Mouse (Mus musculus) cerebellum, adult 9-10 months (tissue): ENCODE results near the gene 4930568D16Rik.

Source experiments
- DNase-seq: peaks from one replicate; pipeline ENCODE4 v3.0.0; 2022

The 4930568D16Rik gene

DNA sequence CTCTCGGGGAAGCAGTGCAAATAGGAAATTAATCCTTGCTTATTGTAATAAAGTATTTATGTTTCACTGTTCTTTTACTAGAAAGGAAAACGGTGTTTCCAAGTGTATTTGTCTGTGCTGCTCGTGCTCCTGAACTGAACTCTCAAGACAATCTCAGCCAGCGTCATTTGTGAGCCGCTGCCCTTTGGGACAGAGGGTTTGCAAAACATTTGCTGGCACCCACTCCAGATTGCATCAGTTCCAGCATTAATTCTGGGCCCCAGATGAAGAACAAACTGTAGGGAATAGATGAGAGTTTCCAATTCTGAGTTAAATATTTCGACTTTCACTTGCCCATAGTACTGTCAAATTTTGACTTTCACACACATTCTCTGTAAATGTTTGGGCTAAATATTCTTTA is 28.8 kb downstream of the 4930568D16Rik start:
- DNase-seq: no peak

GRCm38 (mm10) chr2:35338036-35338435 is 29.5 kb downstream of the 4930568D16Rik start:
- no peak for DNase-seq

GRCm38 (mm10) chr2:35337419-35337818 is 30.1 kb downstream of the 4930568D16Rik start:
- no peak for DNase-seq

DNA sequence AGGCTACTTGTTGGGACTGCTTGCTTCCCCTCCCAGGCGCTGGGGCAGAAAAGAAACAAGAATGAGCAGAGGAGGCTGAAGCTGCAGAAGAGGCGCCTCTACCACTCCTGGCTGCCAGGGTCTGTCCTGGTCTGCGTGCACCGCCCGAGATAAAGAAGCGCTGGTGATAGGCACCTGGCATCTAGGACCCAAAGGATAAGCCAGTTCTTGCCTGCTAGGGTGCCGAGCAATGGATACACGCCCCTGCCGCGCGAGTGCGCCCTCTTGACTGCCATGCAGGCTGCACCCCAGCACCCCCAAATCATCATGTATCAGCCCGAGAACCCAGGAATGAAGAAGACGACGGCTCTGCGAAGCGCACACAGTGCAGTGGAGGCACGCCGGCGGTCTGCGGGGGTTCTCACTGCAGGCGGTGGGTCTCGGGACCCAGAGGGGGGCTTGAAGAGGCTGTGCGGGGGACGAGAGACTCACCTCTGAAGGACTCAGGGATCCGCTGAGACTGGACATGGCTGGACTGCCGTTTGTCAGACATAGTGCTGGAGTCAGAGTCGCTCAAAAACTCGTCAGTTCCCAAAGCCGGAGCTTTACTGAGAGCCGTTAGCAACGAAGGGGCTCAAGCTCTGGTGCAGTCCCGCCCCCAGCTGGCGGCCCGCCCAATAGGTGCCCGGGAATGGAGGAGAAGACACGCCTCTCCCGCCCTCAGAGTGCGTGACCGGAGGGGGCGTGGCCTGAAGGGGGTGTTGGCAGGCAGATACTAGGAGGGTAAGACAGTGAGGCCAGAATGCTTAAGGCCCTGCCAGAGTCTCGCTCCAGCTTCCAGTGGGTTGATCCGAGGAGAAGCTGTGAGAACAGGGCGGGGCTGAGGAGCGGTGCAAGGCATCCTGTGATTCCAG is 30.9 kb downstream of the 4930568D16Rik start, which contains the start of gene Stom:
Gene Stom (minus strand): TSS at position 589 of the 893 bp plus-strand sequence.
- peak; percentile 99 for DNase-seq

- DNase-seq: peak; percentile 29
These were observed 31.9 kb downstream of the 4930568D16Rik start for GRCm38 (mm10) chr2:35335620-35336019.

DNA sequence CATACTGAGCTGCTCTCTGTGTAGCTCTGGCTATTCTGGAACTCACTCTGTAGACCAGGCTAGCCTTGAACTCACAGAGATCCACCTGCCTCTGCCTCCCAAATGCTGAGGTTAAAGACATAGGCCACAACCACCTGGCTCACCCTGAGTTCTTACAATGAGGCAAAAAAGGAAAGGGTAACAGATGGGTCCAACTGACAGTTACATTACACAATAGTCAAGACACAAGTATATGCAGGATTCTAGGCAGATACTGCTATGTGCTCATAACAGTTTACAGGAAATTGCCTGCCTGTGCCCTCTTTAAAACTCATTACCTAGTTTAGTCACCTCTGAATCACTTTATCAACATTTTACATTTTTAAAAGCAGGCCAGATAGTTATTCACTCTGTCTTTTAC is 33.9 kb downstream of the 4930568D16Rik start:
- DNase-seq: no peak

DNA sequence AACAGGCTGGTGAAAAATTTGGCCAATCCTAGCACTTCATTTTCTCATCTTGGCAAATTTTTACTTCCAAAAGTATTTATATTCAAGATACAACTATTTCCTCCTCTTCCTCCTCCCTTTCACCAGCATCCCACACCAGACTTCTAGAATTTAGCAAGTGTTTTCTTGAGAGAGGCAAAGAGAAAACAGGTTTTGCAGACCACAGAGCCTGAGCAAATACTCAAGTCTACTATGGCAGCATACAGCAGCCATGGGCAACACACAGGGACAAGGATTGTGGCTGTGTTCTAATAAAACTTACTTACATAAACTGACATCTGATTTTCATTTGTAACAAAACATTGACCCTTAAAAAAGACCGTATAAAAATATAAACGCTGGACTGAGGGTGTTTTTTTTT is 36.3 kb downstream of the 4930568D16Rik start:
- no peak for DNase-seq

GRCm38 (mm10) chr2:35329061-35329460 is 38.5 kb downstream of the 4930568D16Rik start:
- DNase-seq: peak; percentile 32

DNA sequence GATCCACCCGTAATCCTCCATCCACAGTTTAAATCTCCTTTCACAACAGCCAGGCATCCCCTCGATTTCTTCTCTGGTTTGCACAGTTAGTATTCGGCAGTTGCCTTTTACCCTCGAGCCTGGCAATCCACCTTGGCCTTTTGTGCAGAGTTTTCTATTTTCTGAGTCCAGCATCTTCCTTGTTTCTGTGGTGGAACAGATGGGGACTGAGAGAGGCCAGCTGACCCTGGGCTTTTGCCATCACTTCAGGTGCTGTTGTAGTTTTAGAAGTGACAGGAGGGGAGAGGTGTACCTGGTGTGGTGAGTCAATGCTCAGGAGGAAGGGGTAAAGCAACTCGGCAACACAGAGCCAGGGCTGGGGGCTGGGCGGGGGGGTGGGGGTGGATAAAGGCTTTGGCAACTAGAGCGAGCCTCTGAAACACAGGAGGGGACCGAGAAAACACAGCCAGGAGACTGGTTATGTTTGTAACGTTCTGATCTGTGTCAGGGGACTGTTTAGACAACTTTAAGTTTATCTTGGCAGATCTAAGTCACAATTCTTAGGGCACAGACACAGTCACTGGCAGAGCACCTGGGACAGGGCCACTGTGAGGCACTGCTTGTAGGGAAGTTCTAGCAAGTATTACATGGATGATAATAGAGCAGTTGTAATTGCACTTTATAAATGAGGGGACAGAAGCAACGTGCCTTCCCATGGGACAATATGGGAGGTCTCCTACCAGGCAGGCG is 39.3 kb downstream of the 4930568D16Rik start:
- DNase-seq: peak; percentile 91

DNA sequence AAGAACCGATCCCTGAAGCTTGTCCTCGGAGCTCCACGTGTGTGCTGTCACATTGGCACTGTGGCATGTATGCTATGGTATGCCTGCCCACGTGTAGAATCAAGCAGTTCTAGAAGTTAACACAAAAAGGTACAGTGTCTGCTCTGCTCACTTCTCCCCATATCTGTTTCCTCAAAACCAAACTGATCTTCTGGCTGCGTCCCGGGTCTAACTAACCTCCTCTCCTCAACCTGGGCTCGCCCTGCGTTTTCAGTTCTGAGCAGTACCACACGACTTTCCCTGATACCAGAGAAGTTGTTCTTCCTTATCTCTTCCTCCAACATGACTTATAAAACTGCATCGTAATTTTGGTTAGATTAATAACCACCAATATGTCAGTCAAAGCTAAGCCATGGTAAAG is 39.9 kb downstream of the 4930568D16Rik start:
- peak; percentile 27 for DNase-seq

DNA sequence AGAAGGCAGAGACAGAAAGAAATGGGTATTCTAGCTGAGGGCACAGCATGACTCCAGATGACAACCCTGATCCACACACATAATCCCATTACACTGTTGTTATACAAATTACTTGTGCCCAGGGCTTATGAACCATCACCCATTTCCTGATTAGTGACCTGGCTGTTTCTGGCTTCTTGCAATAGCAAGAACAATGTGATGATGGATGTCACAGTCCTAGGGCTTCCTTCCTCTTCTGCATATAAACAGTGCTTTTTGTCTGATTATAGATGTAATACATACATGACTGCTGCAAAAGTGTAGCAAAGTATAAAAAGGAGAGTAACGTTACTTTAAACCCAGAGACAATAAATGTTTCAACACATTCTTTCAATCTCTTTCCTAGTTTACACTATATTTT is 40.6 kb downstream of the 4930568D16Rik start:
- peak; percentile 18 for DNase-seq

DNA sequence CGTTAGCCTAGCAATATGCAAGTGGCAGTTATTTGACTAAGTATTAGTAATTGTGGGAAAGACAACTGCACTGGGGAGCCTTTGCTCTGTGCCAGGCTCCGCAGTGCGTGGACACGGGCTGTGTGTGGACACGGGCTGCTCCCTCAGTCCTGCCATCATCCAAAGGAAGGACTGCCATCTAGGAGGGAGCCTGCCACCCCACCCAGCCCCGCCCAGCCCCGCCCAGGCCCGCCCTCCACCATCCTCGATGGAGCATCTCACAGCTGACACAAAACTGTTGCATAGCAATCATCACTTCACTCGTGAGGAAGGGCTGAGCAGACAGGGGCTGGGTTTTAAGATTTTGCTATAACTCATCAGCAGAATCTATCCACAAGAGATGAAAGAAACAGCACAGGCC is 41.6 kb downstream of the 4930568D16Rik start:
- DNase-seq: no peak

- peak; percentile 79 for DNase-seq
These were observed 44.9 kb downstream of the 4930568D16Rik start for GRCm38 (mm10) chr2:35322404-35323164.

DNA sequence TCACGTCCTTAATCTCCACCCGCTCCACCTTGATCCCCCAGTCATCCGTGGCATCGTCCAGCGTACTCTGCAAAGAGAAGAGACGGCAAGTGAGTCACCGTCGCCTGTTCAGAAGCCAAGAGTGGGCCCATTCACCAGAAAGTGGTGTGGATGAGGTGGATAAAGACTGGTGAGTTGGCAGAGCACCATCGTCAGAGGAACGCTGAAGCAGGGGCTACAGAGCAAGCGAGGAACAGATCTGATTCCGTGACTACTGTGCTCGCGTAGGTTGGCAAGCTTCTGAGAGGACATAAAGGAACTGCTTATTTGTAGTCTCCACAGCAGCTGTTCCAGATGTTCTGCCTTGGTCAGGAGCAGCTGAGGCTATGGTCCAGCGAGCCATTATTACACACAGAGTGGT is 47.1 kb downstream of the 4930568D16Rik start:
- no peak for DNase-seq

- DNase-seq: no peak
These were observed 49.1 kb downstream of the 4930568D16Rik start for GRCm38 (mm10) chr2:35318405-35318804.

- no peak for DNase-seq
These were observed 49.9 kb downstream of the 4930568D16Rik start for GRCm38 (mm10) chr2:35317604-35318003.

DNA sequence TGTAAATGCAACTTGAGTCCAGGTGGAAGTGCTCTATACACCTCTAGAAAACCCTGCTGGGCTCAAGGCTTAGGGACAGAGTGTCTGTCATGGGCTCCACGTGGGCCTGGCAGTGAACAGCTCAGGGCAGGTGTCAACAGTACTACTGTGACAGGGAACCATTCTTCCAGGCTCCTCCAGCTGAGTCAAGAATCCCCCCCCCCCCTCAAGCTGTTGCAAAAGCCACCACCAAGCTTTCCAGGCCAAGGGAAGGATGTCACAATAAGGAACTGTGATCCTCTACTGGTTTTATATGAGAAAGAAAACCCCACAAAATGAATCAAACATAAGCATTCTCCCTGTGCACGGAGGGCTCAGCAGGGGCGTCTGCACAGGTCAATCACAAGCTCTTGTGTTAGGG is 53.2 kb downstream of the 4930568D16Rik start:
- DNase-seq: no peak

GRCm38 (mm10) chr2:35309906-35310493 is 57.5 kb downstream of the 4930568D16Rik start:
- no peak for DNase-seq

GRCm38 (mm10) chr2:35308166-35308565 is 59.4 kb downstream of the 4930568D16Rik start:
- no peak for DNase-seq
